Mouse (Mus musculus): ENCODE measurements at regions not wholly inside any gene's neighbourhood (a gene's known extent, or its start where the extent isn't known, plus 50 kb on each side); places are given as distances from the start of the nearest gene placed in this dataset.

- no peak for DNase-seq (ENCODE audit: low spot score)
These were observed 62.5 kb downstream of the Arrdc4 start for GRCm38 (mm10) chr7:68686396-68687139.

- no peak for DNase-seq (ENCODE audit: low spot score)
These were observed 66.0 kb downstream of the Arrdc4 start for GRCm38 (mm10) chr7:68682929-68683643.

- DNase-seq (ENCODE audit: low spot score), result peak; percentile 28
These were observed 66.7 kb downstream of the Arrdc4 start for GRCm38 (mm10) chr7:68682318-68682728.

GRCm38 (mm10) chr7:68679770-68680169 is 69.3 kb downstream of the Arrdc4 start:
- DNase-seq (ENCODE audit: low spot score), result no peak

GRCm38 (mm10) chr7:68667790-68668732 is 81.0 kb downstream of the Arrdc4 start:
- no peak for DNase-seq (ENCODE audit: low spot score)

GRCm38 (mm10) chr7:68667215-68667614 is 81.8 kb downstream of the Arrdc4 start:
- DNase-seq (ENCODE audit: low spot score), result no peak

GRCm38 (mm10) chr7:68656354-68656753 is 92.7 kb downstream of the Arrdc4 start:
- no peak for DNase-seq (ENCODE audit: low spot score)

GRCm38 (mm10) chr7:68653534-68653933 is 95.5 kb downstream of the Arrdc4 start:
- DNase-seq (ENCODE audit: low spot score), result no peak

- peak; percentile 10 for DNase-seq (ENCODE audit: low spot score)
These were observed 97.6 kb downstream of the Arrdc4 start for GRCm38 (mm10) chr7:68651418-68651817.

GRCm38 (mm10) chr7:68637556-68638215 is 111.4 kb downstream of the Arrdc4 start:
- no peak for DNase-seq (ENCODE audit: low spot score)

- no peak for DNase-seq (ENCODE audit: low spot score)
These were observed 128.0 kb downstream of the Arrdc4 start for GRCm38 (mm10) chr7:68621080-68621479.

- no peak for DNase-seq (ENCODE audit: low spot score)
These were observed 138.5 kb downstream of the Arrdc4 start for GRCm38 (mm10) chr7:68610499-68610898.

GRCm38 (mm10) chr7:68607170-68607569 is 141.9 kb downstream of the Arrdc4 start:
- DNase-seq (ENCODE audit: low spot score), result no peak

- DNase-seq (ENCODE audit: low spot score), result peak; percentile 44
These were observed 142.8 kb downstream of the Arrdc4 start for GRCm38 (mm10) chr7:68606278-68606677.

- DNase-seq (ENCODE audit: low spot score), result no peak
These were observed 145.3 kb downstream of the Arrdc4 start for GRCm38 (mm10) chr7:68603711-68604110.

- peak; percentile 14 for DNase-seq (ENCODE audit: low spot score)
These were observed 147.0 kb downstream of the Arrdc4 start for GRCm38 (mm10) chr7:68602003-68602402.

GRCm38 (mm10) chr7:68594017-68594386 is 155.0 kb downstream of the Arrdc4 start:
- DNase-seq (ENCODE audit: low spot score), result no peak

GRCm38 (mm10) chr7:68593344-68594016 is 155.6 kb downstream of the Arrdc4 start:
- no peak for DNase-seq (ENCODE audit: low spot score)

- no peak for DNase-seq (ENCODE audit: low spot score)
These were observed 166.3 kb downstream of the Arrdc4 start for GRCm38 (mm10) chr7:68582540-68583325.

- peak; percentile 42 for DNase-seq (ENCODE audit: low spot score)
These were observed 168.4 kb downstream of the Arrdc4 start for GRCm38 (mm10) chr7:68580650-68581049.

All from heart, adult 8-10 months (tissue).